Mouse (Mus musculus) CH12.LX (cell line): ENCODE results near the gene Lypd9.

Experiments used
- CHD2 ChIP-seq: IDR thresholded peaks from 2 replicates; pipeline ENCODE4 v1.6.1; 2011; ENCODE audit warnings: low read length, improper control_type of control experiment
- CTCF ChIP-seq, 2 experiments: IDR thresholded peaks in 1 of 2; conservative IDR thresholded peaks in 1 of 2; 2 replicates each; pipeline ENCODE4 v1.5.1; 2011 to 2012; ENCODE audit warnings: low read depth in 2 of 2, low read length in 2 of 2, improper control_type of control experiment in 1 of 2, inconsistent platforms in 1 of 2, mild to moderate bottlenecking in 1 of 2, moderate library complexity in 1 of 2
- EP300 ChIP-seq: IDR thresholded peaks from 2 replicates; pipeline ENCODE4 v1.6.1; 2011; ENCODE audit warnings: low read length, improper control_type of control experiment
- ZNF384 ChIP-seq: IDR thresholded peaks from 2 replicates; pipeline ENCODE4 v1.6.1; 2012; ENCODE audit warnings: low read depth, low read length, improper control_type of control experiment, inconsistent platforms

GRCm38 (mm10) chr11:58462170-58462569 is 9.4 kb upstream of the Lypd9 start, which contains the start of gene Olfr30:
- TF ChIP-seq EP300, result no peak
- no peak for TF ChIP-seq CTCF (conservative IDR thresholded peaks at IDR 0.05 in 1 of 2, IDR thresholded peaks at IDR 0.05 in 1 of 2; ENCODE audit: low read depth in 2 of 2, low read length in 2 of 2)
- no peak for TF ChIP-seq ZNF384
- no peak for TF ChIP-seq CHD2
